14 mouse cellular contexts compared by ENCODE assay signal in the genomic region with DNA sequence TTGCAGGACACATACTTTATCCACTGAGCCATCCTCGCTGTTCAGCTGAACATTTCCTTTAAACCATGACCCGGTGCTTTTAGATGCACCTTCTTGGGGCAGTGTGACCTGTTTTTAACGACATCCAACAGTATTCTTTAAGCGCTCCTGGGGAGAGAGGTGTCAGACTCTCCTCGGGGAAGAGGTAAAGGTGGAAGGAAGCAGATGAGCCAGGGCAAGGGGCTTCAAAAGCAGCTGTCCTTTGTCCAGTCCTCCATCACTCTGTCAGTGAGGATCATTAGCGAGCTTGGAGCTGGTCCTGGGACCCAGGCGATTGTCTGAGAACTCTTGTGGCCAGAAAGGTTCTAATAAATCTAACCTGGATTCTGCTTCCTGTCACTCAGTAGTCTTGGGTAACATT.
DNase-seq lines count a peak whose midpoint lies in the region; ATAC-seq lines count a peak whose summit lies in the region.
"Had no signal": no experiment of that assay in that cellular context is flagged by ENCODE, and none has a peak within 500 bp of the region (broad histone marks: within the 10 kb centered on the region; RNA-seq: fewer than 3 reads in every experiment).

No protein-coding gene starts in this region.

- no peak overlapping the region for H3K4me2 ChIP-seq in hindbrain, embryonic 13.5 days
- H3K4me2 ChIP-seq in midbrain, embryonic 15.5 days = no peak overlapping the region
- H3K4me2 ChIP-seq: kidney, embryonic 15.5 days had no signal

- no peak overlapping the region for H3K9ac ChIP-seq in hindbrain, embryonic 13.5 days
- H3K9ac ChIP-seq in midbrain, embryonic 15.5 days = no peak overlapping the region
- H3K9ac ChIP-seq: hindbrain, embryonic 15.5 days; kidney, embryonic 15.5 days had no signal

- DNase-seq in embryo, embryonic 9.5 days (ENCODE audit: extremely low spot score) = peak; percentile 32
- no peak for DNase-seq in retina, embryonic 14.5 days (ENCODE audit: low spot score)
- DNase-seq in cerebellum, postnatal 36 days = no peak
- DNase-seq: cerebellum, adult 9-10 months; left cerebral cortex, postnatal 4 days; lung, adult 2 months had no signal

- H3K4me3 ChIP-seq in hindbrain, embryonic 13.5 days = no peak overlapping the region
- no peak overlapping the region for H3K4me3 ChIP-seq in midbrain, embryonic 15.5 days
- H3K4me3 ChIP-seq: erythroblast, embryonic 14.5 days; heart, embryonic 13.5 days; hindbrain, embryonic 15.5 days; kidney, embryonic 15.5 days had no signal

- H3K4me1 ChIP-seq in hindbrain, embryonic 13.5 days (replicated peaks) = peaks cover 26% of the 10 kb centered on the region
- H3K4me1 ChIP-seq in midbrain, embryonic 15.5 days = peaks cover 23% of the 10 kb centered on the region

- peak; percentile 37; the same call in 1 of the 2 replicates for ATAC-seq in common myeloid progenitor, adult 5-6 weeks (replicated peaks; ENCODE audit: low read depth, poor library complexity, severe bottlenecking)
- no peak for ATAC-seq in hindbrain, embryonic 13.5 days (ENCODE audit: low FRiP score)
- no peak for ATAC-seq in midbrain, embryonic 15.5 days (replicated peaks)
- no peak for ATAC-seq in megakaryocyte progenitor cell, adult 5-6 weeks (replicated peaks; ENCODE audit: poor library complexity)

- peak overlapping the region; percentile 91; the same call in 1 of the 2 replicates for H3K27ac ChIP-seq in hindbrain, embryonic 13.5 days
- H3K27ac ChIP-seq in midbrain, embryonic 15.5 days = peak overlapping the region; percentile 81
- H3K27ac ChIP-seq: kidney, embryonic 15.5 days had no signal

- no peaks in the 10 kb centered on the region for H3K27me3 ChIP-seq in hindbrain, embryonic 13.5 days
- no peaks in the 10 kb centered on the region for H3K27me3 ChIP-seq in midbrain, embryonic 15.5 days (replicated peaks)
- H3K27me3 ChIP-seq: hindbrain, embryonic 15.5 days; kidney, embryonic 15.5 days had no signal

- H3K36me3 ChIP-seq in hindbrain, embryonic 13.5 days = no peaks in the 10 kb centered on the region
- no peaks in the 10 kb centered on the region for H3K36me3 ChIP-seq in midbrain, embryonic 15.5 days (replicated peaks)
- H3K36me3 ChIP-seq: heart, embryonic 13.5 days; hindbrain, embryonic 15.5 days; kidney, embryonic 15.5 days had no signal

- H3K9me3 ChIP-seq in hindbrain, embryonic 13.5 days = no peaks in the 10 kb centered on the region
- H3K9me3 ChIP-seq in midbrain, embryonic 15.5 days = no peaks in the 10 kb centered on the region
- H3K9me3 ChIP-seq: heart, embryonic 13.5 days; hindbrain, embryonic 15.5 days; kidney, embryonic 15.5 days had no signal

- 37% methylated on average over 7 of the region's 7 CpGs for WGBS in hindbrain, embryonic 13.5 days
- 33% methylated on average over 7 of the region's 7 CpGs for WGBS in midbrain, embryonic 15.5 days
